ENCODE assay signal across 8 mouse cellular contexts in the genomic region with DNA sequence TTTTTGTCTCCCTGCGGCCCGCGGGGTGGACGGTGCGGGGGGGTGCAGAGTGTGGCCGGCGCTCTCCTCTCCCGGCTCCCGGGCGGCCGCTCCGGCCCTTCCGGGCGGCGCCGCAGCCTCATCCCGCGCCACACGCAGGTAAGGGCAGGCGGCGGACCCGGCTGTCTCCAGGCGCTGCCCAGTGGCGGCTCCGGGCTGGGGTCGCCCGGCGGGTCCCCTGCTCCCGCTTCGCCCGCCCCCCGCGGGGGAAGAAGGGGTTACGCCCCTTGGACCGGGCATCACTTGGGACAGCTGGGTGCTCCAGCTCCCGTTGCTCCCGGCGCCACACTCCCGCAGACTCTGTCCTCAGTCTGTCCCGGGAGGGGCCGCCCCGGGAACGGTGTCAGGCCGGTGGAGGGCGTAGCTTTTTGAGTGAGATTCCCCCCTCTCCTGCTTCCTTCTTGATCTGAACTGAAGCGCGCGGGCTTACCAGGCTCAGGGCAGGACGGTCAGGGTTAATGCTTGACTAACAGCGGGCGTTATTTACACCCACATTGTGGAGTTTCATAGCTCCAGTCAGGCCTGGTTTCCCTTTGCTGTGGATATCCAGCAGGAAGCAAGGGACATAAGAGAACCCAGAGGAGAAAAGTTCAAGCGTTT. TPM values are rescaled to one million over a fixed set of nuclear protein-coding genes. Genes with fewer than 3 reads are reported as not detected.
DNase-seq lines count a peak whose midpoint lies in the region; ATAC-seq lines count a peak whose summit lies in the region.

No protein-coding gene starts in this region.

- no peaks in the 10 kb centered on the region for H3K27me3 ChIP-seq in heart, embryonic 15.5 days
- no peaks in the 10 kb centered on the region for H3K27me3 ChIP-seq in lung, embryonic 15.5 days

- WGBS in heart, embryonic 15.5 days = 0% methylated on average over 40 of the region's 52 CpGs
- WGBS in lung, embryonic 15.5 days = 0% methylated on average over 43 of the region's 52 CpGs

- H3K9ac ChIP-seq in heart, embryonic 15.5 days = peak overlapping the region; percentile 91
- peak overlapping the region; percentile 86 for H3K9ac ChIP-seq in lung, embryonic 15.5 days

- peak overlapping the region; percentile 93 for H3K27ac ChIP-seq in heart, embryonic 15.5 days
- peak overlapping the region; percentile 88 for H3K27ac ChIP-seq in lung, embryonic 15.5 days

- H3K4me1 ChIP-seq in heart, embryonic 15.5 days (replicated peaks) = peaks cover 45% of the 10 kb centered on the region
- H3K4me1 ChIP-seq in lung, embryonic 15.5 days = peaks cover 27% of the 10 kb centered on the region

- peak overlapping the region; percentile 74 for H3K4me2 ChIP-seq in heart, embryonic 15.5 days
- peak overlapping the region; percentile 81 for H3K4me2 ChIP-seq in lung, embryonic 15.5 days

- peak overlapping the region; percentile 91 for H3K4me3 ChIP-seq in heart, embryonic 15.5 days
- H3K4me3 ChIP-seq in lung, embryonic 15.5 days = peak overlapping the region; percentile 96

- H3K36me3 ChIP-seq in heart, embryonic 15.5 days = no peaks in the 10 kb centered on the region
- 0 out of 2 replicates have a peak, but pooled peaks cover 3% of the 10 kb centered on the region for H3K36me3 ChIP-seq in lung, embryonic 15.5 days

- peak; percentile 39 for DNase-seq in adrenal gland, adult 8-10 months
- DNase-seq in kidney, postnatal 10 days = peak; percentile 71
- DNase-seq in ovary, postnatal 10 days (ENCODE audit: low spot score) = peak; percentile 33
- peak; percentile 61 for DNase-seq in thymus, postnatal 4 days

- H3K9me3 ChIP-seq in heart, embryonic 15.5 days (replicated peaks) = no peaks in the 10 kb centered on the region
- no peaks in the 10 kb centered on the region for H3K9me3 ChIP-seq in lung, embryonic 15.5 days

- ATAC-seq in CD4-positive, CD25-positive, alpha-beta regulatory T cell, adult 4 months = peak; percentile 50
- peak; percentile 50 for ATAC-seq in erythroid progenitor cell, adult 5-6 weeks (replicated peaks; ENCODE audit: low FRiP score, poor library complexity, severe bottlenecking)
- peak; percentile 71 for ATAC-seq in heart, embryonic 15.5 days (replicated peaks; ENCODE audit: insufficient number of reproducible peaks, insufficient read depth, low FRiP score, low read depth)
- peak; percentile 81 for ATAC-seq in lung, embryonic 15.5 days (ENCODE audit: borderline replicate concordance, extremely low read depth, low FRiP score, low TSS enrichment)

RNA-seq across cellular contexts. Expression of a gene that starts 1.0 kb away (rescaled TPM):
- polyA plus RNA-seq in CD4-positive, CD25-positive, alpha-beta regulatory T cell, adult 4 months (2017; shearing (Covaris generic)) = 1 to 10 TPM; 8.2 to 9.6 TPM
- 10 to 100 TPM; 49.1 to 60.0 (median 53.9) TPM for total RNA-seq in adrenal gland, adult 8-10 months (2022)
- total RNA-seq in erythroid progenitor cell, adult 5-6 weeks (2015; ENCODE audit: low replicate concordance) = 8.4 and 37.8 TPM in 2 replicates
- total RNA-seq in erythroid progenitor cell, adult 5-6 weeks (2017; ENCODE audit: low replicate concordance) = 57.0 and 75.1 TPM in 2 replicates
- 64.2 and 64.9 TPM in 2 replicates for polyA plus RNA-seq in heart, embryonic 15.5 days (2015; fragmentation: Nextera tagmentation; extraction: Ambion mirVana)
- polyA plus RNA-seq in lung, embryonic 15.5 days (2015; fragmentation: Nextera tagmentation; extraction: Ambion mirVana) = 42.3 and 46.1 TPM in 2 replicates

Comparison
In these comparisons a context has a peak if more than half of its experiments do, and no peak if none do; other contexts are left out.
1. Peak in every context shown above with its lines: DNase-seq, ATAC-seq, H3K4me3 ChIP-seq and H3K27ac ChIP-seq.